Mouse (Mus musculus): ENCODE measurements around the gene Tns3. TPM values are rescaled to one million over a fixed set of nuclear protein-coding genes. Genes with fewer than 3 reads are reported as not detected.

The Tns3 gene
- total and polyA plus RNA-seq, 3 experiments: 0.22 TPM; not detected in 2

DNA sequence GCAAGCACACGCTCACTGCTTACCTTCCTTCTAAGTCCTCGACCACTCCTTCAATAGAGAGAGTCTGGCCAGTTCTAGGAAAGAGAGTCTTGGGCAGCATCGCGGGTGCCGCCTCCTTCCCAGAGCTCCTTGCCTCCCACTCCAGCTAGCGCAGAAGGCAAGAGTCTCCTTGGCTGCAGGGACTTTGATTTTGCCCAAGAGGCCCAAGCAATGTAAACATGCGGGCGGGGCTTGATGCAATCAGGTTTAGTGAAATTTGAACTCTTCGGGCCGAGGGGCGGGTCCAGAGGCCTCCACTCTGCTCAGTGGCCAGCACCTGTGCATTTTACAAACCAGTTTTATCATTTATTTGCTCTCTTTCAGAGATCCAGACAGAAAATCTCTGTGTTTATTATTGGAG lies 160.6 kb downstream of the Tns3 start:
- H3K9me3 ChIP-seq (replicated peaks): peaks cover 3% of the 10 kb centered on the region; the same call in 1 of the 2 replicates
- H3K4me1 ChIP-seq (ENCODE audit: insufficient read depth, low read depth, low read length): no peaks in the 10 kb centered on the region
- TF ChIP-seq GATA2 (IDR thresholded peaks at IDR 0.05; ENCODE audit: borderline replicate concordance, low read depth, low read length) (no peak), CTCF (IDR thresholded peaks at IDR 0.05; ENCODE audit: low read depth, low read length) (no peak), GATA1 (IDR thresholded peaks at IDR 0.05; ENCODE audit: borderline replicate concordance, low read length) (no peak)
- H3K36me3 ChIP-seq (replicated peaks): no peaks in the 10 kb centered on the region
- H3K4me3 ChIP-seq (ENCODE audit: low read depth, low read length): no peak overlapping the region
- ATAC-seq (ENCODE audit: extremely low read depth, insufficient number of reproducible peaks, low FRiP score, poor library complexity, severe bottlenecking) (no peak), DNase-seq (ENCODE audit: low spot score) (no peak)
- no peaks in the 10 kb centered on the region for H3K27me3 ChIP-seq (ENCODE audit: insufficient read depth, low read length)

DNA sequence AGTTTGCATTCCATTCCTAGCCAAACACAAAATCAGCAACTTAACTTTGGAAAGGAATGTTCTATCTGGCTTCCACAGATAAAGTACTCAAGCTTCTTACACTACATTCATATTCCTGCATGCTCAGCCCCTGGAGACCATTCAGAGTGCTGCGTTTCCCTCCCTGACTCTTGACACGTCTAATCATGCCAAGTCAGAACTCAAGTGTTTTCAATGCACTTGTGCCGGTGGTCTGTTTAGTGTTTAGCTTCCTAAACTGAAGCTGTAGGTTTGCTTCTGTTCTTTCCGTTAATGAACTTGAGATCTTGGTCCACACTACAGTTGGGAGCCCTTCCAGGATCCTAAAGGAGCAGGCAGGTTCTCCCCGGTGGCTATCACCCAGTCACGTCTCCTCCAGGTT lies 163.5 kb downstream of the Tns3 start:
- no peak for ATAC-seq (ENCODE audit: extremely low read depth, insufficient number of reproducible peaks, low FRiP score, poor library complexity, severe bottlenecking)
- Histone ChIP-seq H3K27me3 (ENCODE audit: insufficient read depth, low read length) (no peaks in the 10 kb centered on the region), H3K4me1 (ENCODE audit: insufficient read depth, low read depth, low read length) (no peaks in the 10 kb centered on the region)

GRCm38 (mm10) chr11:8497136-8497535 lies 167.2 kb downstream of the Tns3 start:
- TF ChIP-seq POLR2AphosphoS5 (IDR thresholded peaks at IDR 0.05; ENCODE audit: insufficient replicate concordance, low read depth, low read length) (no peak), CTCF (IDR thresholded peaks at IDR 0.05; ENCODE audit: low read depth, low read length) (no peak), GATA1 (IDR thresholded peaks at IDR 0.05; ENCODE audit: borderline replicate concordance, low read length) (no peak)
- Histone ChIP-seq H3K36me3 (replicated peaks) (no peaks in the 10 kb centered on the region), H3K4me1 (ENCODE audit: insufficient read depth, low read depth, low read length) (no peaks in the 10 kb centered on the region), H3K27me3 (ENCODE audit: insufficient read depth, low read length) (peaks cover 2% of the 10 kb centered on the region; the same call in 1 of the 2 replicates), H3K4me3 (ENCODE audit: low read depth, low read length) (no peak overlapping the region), H3K9me3 (replicated peaks) (peaks cover 18% of the 10 kb centered on the region)
- ATAC-seq (ENCODE audit: extremely low read depth, insufficient number of reproducible peaks, low FRiP score, poor library complexity, severe bottlenecking) (no peak), DNase-seq (ENCODE audit: low spot score) (no peak)

More for the DNA sequence above, 163.5 kb downstream of the Tns3 start:
- H3K4me3 ChIP-seq (ENCODE audit: low read depth, low read length): no peak overlapping the region
- no peak for DNase-seq (ENCODE audit: low spot score)
- no peak for TF ChIP-seq GATA1 (IDR thresholded peaks at IDR 0.05; ENCODE audit: borderline replicate concordance, low read length)
- no peak for TF ChIP-seq TAL1 (conservative IDR thresholded peaks at IDR 0.05; ENCODE audit: low read depth, low read length)
- TF ChIP-seq POLR2AphosphoS5 (IDR thresholded peaks at IDR 0.05; ENCODE audit: insufficient replicate concordance, low read depth, low read length): no peak
- no peak for TF ChIP-seq GATA2 (IDR thresholded peaks at IDR 0.05; ENCODE audit: borderline replicate concordance, low read depth, low read length)
- TF ChIP-seq CTCF (IDR thresholded peaks at IDR 0.05; ENCODE audit: low read depth, low read length): no peak
- peaks cover 4% of the 10 kb centered on the region; the same call in 1 of the 2 replicates for H3K9me3 ChIP-seq (replicated peaks)
- no peaks in the 10 kb centered on the region for H3K36me3 ChIP-seq (replicated peaks)

- Histone ChIP-seq H3K9me3 (replicated peaks) (peaks cover 21% of the 10 kb centered on the region), H3K4me1 (ENCODE audit: insufficient read depth, low read depth, low read length) (no peaks in the 10 kb centered on the region), H3K4me3 (ENCODE audit: low read depth, low read length) (no peak overlapping the region), H3K36me3 (replicated peaks) (no peaks in the 10 kb centered on the region), H3K27me3 (ENCODE audit: insufficient read depth, low read length) (peaks cover 2% of the 10 kb centered on the region; the same call in 1 of the 2 replicates)
- TF ChIP-seq GATA1 (IDR thresholded peaks at IDR 0.05; ENCODE audit: borderline replicate concordance, low read length) (no peak), POLR2AphosphoS5 (IDR thresholded peaks at IDR 0.05; ENCODE audit: insufficient replicate concordance, low read depth, low read length) (no peak), GATA2 (IDR thresholded peaks at IDR 0.05; ENCODE audit: borderline replicate concordance, low read depth, low read length) (no peak), TAL1 (conservative IDR thresholded peaks at IDR 0.05; ENCODE audit: low read depth, low read length) (no peak)
- DNase-seq (ENCODE audit: low spot score) (no peak), ATAC-seq (ENCODE audit: extremely low read depth, insufficient number of reproducible peaks, low FRiP score, poor library complexity, severe bottlenecking) (no peak)
Observed at GRCm38 (mm10) chr11:8496686-8497085, 167.6 kb downstream of the Tns3 start.

- no peaks in the 10 kb centered on the region for H3K4me1 ChIP-seq (ENCODE audit: insufficient read depth, low read depth, low read length)
- ATAC-seq (ENCODE audit: extremely low read depth, insufficient number of reproducible peaks, low FRiP score, poor library complexity, severe bottlenecking): no peak
- TF ChIP-seq POLR2AphosphoS5 (IDR thresholded peaks at IDR 0.05; ENCODE audit: insufficient replicate concordance, low read depth, low read length): no peak
- peaks cover 2% of the 10 kb centered on the region; the same call in 1 of the 2 replicates for H3K27me3 ChIP-seq (ENCODE audit: insufficient read depth, low read length)
- no peak overlapping the region for H3K4me3 ChIP-seq (ENCODE audit: low read depth, low read length)
- DNase-seq (ENCODE audit: low spot score): no peak
- H3K9me3 ChIP-seq (replicated peaks): peaks cover 17% of the 10 kb centered on the region
- H3K36me3 ChIP-seq (replicated peaks): no peaks in the 10 kb centered on the region
Observed at GRCm38 (mm10) chr11:8495801-8496200, 168.5 kb downstream of the Tns3 start.

- H3K27me3 ChIP-seq (ENCODE audit: insufficient read depth, low read length): peaks cover 2% of the 10 kb centered on the region; the same call in 1 of the 2 replicates
- H3K4me3 ChIP-seq (ENCODE audit: low read depth, low read length): no peak overlapping the region
- DNase-seq (ENCODE audit: low spot score) (no peak), ATAC-seq (ENCODE audit: extremely low read depth, insufficient number of reproducible peaks, low FRiP score, poor library complexity, severe bottlenecking) (no peak)
- no peaks in the 10 kb centered on the region for H3K4me1 ChIP-seq (ENCODE audit: insufficient read depth, low read depth, low read length)
- H3K9me3 ChIP-seq (replicated peaks): peaks cover 17% of the 10 kb centered on the region
- no peaks in the 10 kb centered on the region for H3K36me3 ChIP-seq (replicated peaks)
- TF ChIP-seq POLR2AphosphoS5 (IDR thresholded peaks at IDR 0.05; ENCODE audit: insufficient replicate concordance, low read depth, low read length) (no peak), GATA2 (IDR thresholded peaks at IDR 0.05; ENCODE audit: borderline replicate concordance, low read depth, low read length) (no peak), TAL1 (conservative IDR thresholded peaks at IDR 0.05; ENCODE audit: low read depth, low read length) (no peak)
Observed at GRCm38 (mm10) chr11:8495036-8495435, 169.3 kb downstream of the Tns3 start.

- no peak overlapping the region for H3K4me3 ChIP-seq (ENCODE audit: low read depth, low read length)
- ATAC-seq (ENCODE audit: extremely low read depth, insufficient number of reproducible peaks, low FRiP score, poor library complexity, severe bottlenecking): no peak
- TF ChIP-seq CTCF (IDR thresholded peaks at IDR 0.05; ENCODE audit: low read depth, low read length) (no peak), POLR2AphosphoS5 (IDR thresholded peaks at IDR 0.05; ENCODE audit: insufficient replicate concordance, low read depth, low read length) (no peak), TAL1 (conservative IDR thresholded peaks at IDR 0.05; ENCODE audit: low read depth, low read length) (no peak), GATA1 (IDR thresholded peaks at IDR 0.05; ENCODE audit: borderline replicate concordance, low read length) (no peak), GATA2 (IDR thresholded peaks at IDR 0.05; ENCODE audit: borderline replicate concordance, low read depth, low read length) (no peak)
- H3K36me3 ChIP-seq (replicated peaks): no peaks in the 10 kb centered on the region
- no peaks in the 10 kb centered on the region for H3K4me1 ChIP-seq (ENCODE audit: insufficient read depth, low read depth, low read length)
- DNase-seq (ENCODE audit: low spot score): no peak
- H3K27me3 ChIP-seq (ENCODE audit: insufficient read depth, low read length): peaks cover 2% of the 10 kb centered on the region; the same call in 1 of the 2 replicates
- peaks cover 17% of the 10 kb centered on the region for H3K9me3 ChIP-seq (replicated peaks)
Observed at GRCm38 (mm10) chr11:8493931-8494490, 170.3 kb downstream of the Tns3 start.

All from G1E (cell line).